Mouse (Mus musculus): ENCODE results near the gene Lasp1. TPM values are rescaled to one million over a fixed set of nuclear protein-coding genes. Genes with fewer than 3 reads are reported as not detected.

Gene Lasp1
- polyA plus RNA-seq, 1 experiment, result 167 TPM

DNA sequence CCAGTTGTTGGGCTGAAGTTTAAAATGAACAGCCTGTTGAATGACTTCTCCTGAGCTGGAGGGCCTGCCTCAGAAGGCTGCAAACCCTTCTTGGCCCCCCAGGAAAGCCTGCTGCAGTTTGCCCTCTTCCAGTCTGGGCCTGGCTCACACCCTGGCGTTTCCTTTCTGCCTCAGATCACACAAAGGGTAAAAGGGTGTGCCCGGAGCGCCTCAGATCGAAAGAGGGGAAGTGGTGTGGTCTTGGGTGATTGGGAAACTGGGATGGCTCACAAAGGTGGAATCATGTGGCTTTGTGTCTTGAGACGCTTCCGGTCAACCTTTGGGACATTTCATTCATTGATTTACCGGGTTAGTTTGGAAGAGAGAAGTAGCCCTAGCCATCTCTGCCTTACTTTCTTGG, 27.6 kb downstream of the Lasp1 start:
- peak overlapping the region; percentile 98 for H3K27ac ChIP-seq (ENCODE audit: control insufficient read depth, insufficient read depth, low read length)
- 27% methylated on average over 7 of the region's 7 CpGs for WGBS
- H3K4me3 ChIP-seq (ENCODE audit: control insufficient read depth, insufficient read depth, low read length), result no peak overlapping the region
- H3K36me3 ChIP-seq (ENCODE audit: control insufficient read depth, insufficient read depth, low read length), result no peaks in the 10 kb centered on the region; the same call in 1 of the 2 replicates
- TF ChIP-seq CTCF (IDR thresholded peaks at IDR 0.05; ENCODE audit: borderline replicate concordance, control insufficient read depth, extremely low read depth, insufficient read depth, low read length, poor library complexity) (no peak), POLR2A (IDR thresholded peaks at IDR 0.05; ENCODE audit: control insufficient read depth, extremely low read depth, insufficient read depth, low read length, poor library complexity) (no peak)
- H3K27me3 ChIP-seq (ENCODE audit: control insufficient read depth, insufficient read depth, low read length), result no peaks in the 10 kb centered on the region
- DNase-seq, result no peak
- H3K4me1 ChIP-seq (replicated peaks; ENCODE audit: control insufficient read depth, insufficient read depth, low read length), result peaks cover 51% of the 10 kb centered on the region

DNA sequence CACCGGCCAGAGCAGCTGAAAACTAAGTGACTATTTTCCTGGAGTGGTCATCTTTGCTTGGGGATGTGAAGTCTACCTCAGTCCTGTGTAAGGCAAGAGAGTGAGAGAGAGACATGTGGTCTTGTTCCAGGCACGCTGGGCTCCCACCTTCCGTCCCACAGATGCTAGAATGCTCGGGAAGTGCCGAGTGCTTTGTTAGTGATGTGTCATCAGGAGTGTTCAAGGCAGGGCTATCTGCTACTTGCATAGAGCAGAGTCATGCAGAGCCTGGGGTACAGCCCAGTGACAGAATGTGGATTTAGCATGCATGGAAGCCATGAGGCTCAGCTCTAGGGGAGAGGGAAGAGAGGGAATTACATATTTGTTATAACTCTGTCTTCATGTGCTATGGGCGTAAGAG, 28.9 kb downstream of the Lasp1 start:
- H3K27ac ChIP-seq (ENCODE audit: control insufficient read depth, insufficient read depth, low read length), result no peak overlapping the region
- 96% methylated on average over 6 of the region's 6 CpGs for WGBS
- no peaks in the 10 kb centered on the region; the same call in 1 of the 2 replicates for H3K36me3 ChIP-seq (ENCODE audit: control insufficient read depth, insufficient read depth, low read length)
- H3K4me1 ChIP-seq (replicated peaks; ENCODE audit: control insufficient read depth, insufficient read depth, low read length), result peaks cover 49% of the 10 kb centered on the region
- TF ChIP-seq POLR2A (IDR thresholded peaks at IDR 0.05; ENCODE audit: control insufficient read depth, extremely low read depth, insufficient read depth, low read length, poor library complexity), result no peak
- TF ChIP-seq CTCF (IDR thresholded peaks at IDR 0.05; ENCODE audit: borderline replicate concordance, control insufficient read depth, extremely low read depth, insufficient read depth, low read length, poor library complexity), result no peak
- no peak overlapping the region for H3K4me3 ChIP-seq (ENCODE audit: control insufficient read depth, insufficient read depth, low read length)
- H3K27me3 ChIP-seq (ENCODE audit: control insufficient read depth, insufficient read depth, low read length), result no peaks in the 10 kb centered on the region
- no peak for DNase-seq

DNA sequence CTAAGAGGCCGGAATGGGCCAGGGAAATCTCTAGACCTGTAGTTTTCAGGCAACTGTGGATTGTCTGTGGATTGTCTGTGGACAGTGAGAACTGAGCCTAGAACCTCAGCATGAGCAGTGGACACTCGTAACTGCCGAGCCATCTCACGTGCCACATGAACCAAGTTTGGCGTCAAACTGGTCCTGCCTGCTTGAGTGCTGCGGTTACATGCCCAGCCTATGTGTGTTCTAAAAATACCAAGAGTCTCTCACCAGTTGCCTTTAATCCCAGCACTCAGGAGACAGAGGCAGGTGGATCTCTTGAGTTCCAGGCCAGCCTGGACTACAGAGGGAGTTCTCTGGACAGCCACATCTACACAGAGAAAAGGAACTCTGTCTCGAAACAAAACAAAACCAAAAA, 30.6 kb downstream of the Lasp1 start:
- no peak for DNase-seq
- H3K4me1 ChIP-seq (replicated peaks; ENCODE audit: control insufficient read depth, insufficient read depth, low read length), result peaks cover 44% of the 10 kb centered on the region
- no peak overlapping the region for H3K4me3 ChIP-seq (ENCODE audit: control insufficient read depth, insufficient read depth, low read length)
- WGBS, result 36% methylated on average over 7 of the region's 7 CpGs
- H3K27me3 ChIP-seq (ENCODE audit: control insufficient read depth, insufficient read depth, low read length), result no peaks in the 10 kb centered on the region
- peaks cover 8% of the 10 kb centered on the region for H3K36me3 ChIP-seq (ENCODE audit: control insufficient read depth, insufficient read depth, low read length)
- no peak for TF ChIP-seq CTCF (IDR thresholded peaks at IDR 0.05; ENCODE audit: borderline replicate concordance, control insufficient read depth, extremely low read depth, insufficient read depth, low read length, poor library complexity)
- TF ChIP-seq POLR2A (IDR thresholded peaks at IDR 0.05; ENCODE audit: control insufficient read depth, extremely low read depth, insufficient read depth, low read length, poor library complexity), result no peak
- H3K27ac ChIP-seq (ENCODE audit: control insufficient read depth, insufficient read depth, low read length), result no peak overlapping the region

DNA sequence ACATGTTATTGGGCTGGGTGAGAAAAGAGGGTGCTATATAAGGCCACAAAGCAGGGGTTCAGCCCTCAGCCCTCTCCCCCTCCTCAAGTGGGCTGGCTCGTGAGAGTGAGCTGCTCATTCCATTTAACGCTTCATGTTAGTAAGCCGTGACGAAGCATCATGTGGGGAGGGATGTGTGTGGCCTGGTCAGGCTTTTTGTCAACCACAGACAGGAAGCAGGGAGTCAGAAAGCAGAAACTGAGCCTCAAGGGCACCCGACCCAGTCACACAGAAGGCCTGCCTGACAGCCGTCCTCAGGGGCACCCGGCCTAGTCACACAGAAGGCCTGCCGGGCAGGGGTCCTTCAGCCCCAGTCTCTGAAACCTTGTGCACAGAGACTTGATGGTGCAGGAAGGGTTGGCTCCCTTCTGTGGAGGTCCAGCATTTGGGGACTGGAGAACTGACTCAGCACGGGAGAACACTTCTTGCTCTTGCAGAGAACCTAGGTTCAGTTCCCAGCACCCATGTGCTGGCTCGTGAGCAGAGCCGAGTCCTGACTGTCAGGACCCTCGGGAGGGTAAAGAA, 31.2 kb downstream of the Lasp1 start:
- Histone ChIP-seq H3K36me3 (ENCODE audit: control insufficient read depth, insufficient read depth, low read length) (peaks cover 13% of the 10 kb centered on the region), H3K4me3 (ENCODE audit: control insufficient read depth, insufficient read depth, low read length) (no peak overlapping the region), H3K4me1 (replicated peaks; ENCODE audit: control insufficient read depth, insufficient read depth, low read length) (peaks cover 38% of the 10 kb centered on the region), H3K27ac (ENCODE audit: control insufficient read depth, insufficient read depth, low read length) (no peak overlapping the region), H3K27me3 (ENCODE audit: control insufficient read depth, insufficient read depth, low read length) (no peaks in the 10 kb centered on the region)
- 39% methylated on average over 12 of the region's 12 CpGs for WGBS
- TF ChIP-seq CTCF (IDR thresholded peaks at IDR 0.05; ENCODE audit: borderline replicate concordance, control insufficient read depth, extremely low read depth, insufficient read depth, low read length, poor library complexity) (no peak), POLR2A (IDR thresholded peaks at IDR 0.05; ENCODE audit: control insufficient read depth, extremely low read depth, insufficient read depth, low read length, poor library complexity) (no peak)
- no peak for DNase-seq

DNA sequence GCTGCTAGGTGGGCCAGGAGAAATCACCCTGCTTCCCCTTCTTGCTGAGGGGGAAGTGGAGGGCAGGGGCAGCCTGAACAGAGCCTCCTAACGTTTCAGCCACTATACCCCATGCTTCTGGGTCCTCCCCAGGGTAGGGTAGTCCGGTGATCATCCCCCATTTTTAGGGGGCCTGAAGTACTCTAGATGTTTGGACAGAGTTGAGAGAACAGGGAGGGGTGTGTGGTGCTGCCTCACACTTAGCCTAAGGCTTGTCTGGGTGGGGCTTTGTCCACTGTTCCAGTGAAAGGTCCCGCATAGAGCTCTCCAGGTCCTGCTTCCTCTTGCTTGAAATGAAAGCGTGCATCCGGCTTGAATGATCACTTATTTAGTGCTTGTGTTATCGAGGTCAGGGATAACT, 31.7 kb downstream of the Lasp1 start:
- TF ChIP-seq CTCF (IDR thresholded peaks at IDR 0.05; ENCODE audit: borderline replicate concordance, control insufficient read depth, extremely low read depth, insufficient read depth, low read length, poor library complexity), result no peak
- no peak for TF ChIP-seq POLR2A (IDR thresholded peaks at IDR 0.05; ENCODE audit: control insufficient read depth, extremely low read depth, insufficient read depth, low read length, poor library complexity)
- Histone ChIP-seq H3K36me3 (ENCODE audit: control insufficient read depth, insufficient read depth, low read length) (peaks cover 13% of the 10 kb centered on the region), H3K27me3 (ENCODE audit: control insufficient read depth, insufficient read depth, low read length) (no peaks in the 10 kb centered on the region), H3K4me3 (ENCODE audit: control insufficient read depth, insufficient read depth, low read length) (no peak overlapping the region), H3K27ac (ENCODE audit: control insufficient read depth, insufficient read depth, low read length) (no peak overlapping the region), H3K4me1 (replicated peaks; ENCODE audit: control insufficient read depth, insufficient read depth, low read length) (peaks cover 33% of the 10 kb centered on the region)
- WGBS, result 70% methylated on average over 6 of the region's 6 CpGs
- no peak for DNase-seq

DNA sequence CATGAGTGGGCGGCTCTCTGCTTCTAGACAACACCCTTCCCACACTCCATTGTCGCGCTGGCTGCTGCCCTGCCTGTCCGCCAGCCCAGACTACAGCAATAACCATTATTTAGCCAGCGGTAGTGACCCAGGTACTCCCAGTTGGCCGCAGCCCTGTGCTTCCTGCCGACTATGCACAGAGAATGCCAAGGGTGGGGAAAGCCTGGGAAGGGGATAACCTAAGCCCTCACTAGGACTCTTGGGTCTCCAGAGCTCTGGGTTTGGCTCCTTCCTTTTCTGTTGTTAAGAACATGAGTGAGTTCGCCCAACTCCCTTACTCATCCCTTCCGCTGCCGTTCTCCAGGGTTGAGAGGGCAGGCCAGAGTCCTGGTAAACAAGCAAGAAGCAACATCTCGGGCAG, 33.2 kb downstream of the Lasp1 start:
- DNase-seq, result no peak
- Histone ChIP-seq H3K27ac (ENCODE audit: control insufficient read depth, insufficient read depth, low read length) (no peak overlapping the region), H3K36me3 (ENCODE audit: control insufficient read depth, insufficient read depth, low read length) (peaks cover 13% of the 10 kb centered on the region), H3K4me3 (ENCODE audit: control insufficient read depth, insufficient read depth, low read length) (no peak overlapping the region), H3K4me1 (replicated peaks; ENCODE audit: control insufficient read depth, insufficient read depth, low read length) (peaks cover 32% of the 10 kb centered on the region), H3K27me3 (ENCODE audit: control insufficient read depth, insufficient read depth, low read length) (no peaks in the 10 kb centered on the region)
- no peak for TF ChIP-seq POLR2A (IDR thresholded peaks at IDR 0.05; ENCODE audit: control insufficient read depth, extremely low read depth, insufficient read depth, low read length, poor library complexity)
- no peak for TF ChIP-seq CTCF (IDR thresholded peaks at IDR 0.05; ENCODE audit: borderline replicate concordance, control insufficient read depth, extremely low read depth, insufficient read depth, low read length, poor library complexity)
- 93% methylated on average over 11 of the region's 11 CpGs for WGBS

DNA sequence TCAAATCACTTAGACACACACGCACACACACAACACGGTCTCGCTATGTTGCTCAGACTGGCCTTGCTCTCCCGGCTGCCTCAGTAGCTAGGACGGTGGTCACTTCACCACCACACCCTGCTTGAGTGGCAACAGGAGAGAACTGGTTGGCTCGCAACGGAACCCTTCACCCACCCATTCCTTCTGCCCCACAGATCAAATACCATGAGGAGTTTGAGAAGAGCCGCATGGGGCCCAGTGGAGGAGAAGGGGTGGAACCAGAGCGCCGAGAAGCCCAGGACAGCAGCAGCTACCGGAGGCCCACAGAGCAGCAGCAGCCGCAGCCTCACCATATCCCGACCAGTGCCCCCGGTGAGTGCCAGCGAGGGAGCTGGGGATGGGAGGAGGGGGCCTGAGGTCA, 34.6 kb downstream of the Lasp1 start:
- TF ChIP-seq POLR2A (IDR thresholded peaks at IDR 0.05; ENCODE audit: control insufficient read depth, extremely low read depth, insufficient read depth, low read length, poor library complexity) (no peak), CTCF (IDR thresholded peaks at IDR 0.05; ENCODE audit: borderline replicate concordance, control insufficient read depth, extremely low read depth, insufficient read depth, low read length, poor library complexity) (no peak)
- no peak overlapping the region for H3K27ac ChIP-seq (ENCODE audit: control insufficient read depth, insufficient read depth, low read length)
- 98% methylated on average over 15 of the region's 15 CpGs for WGBS
- peaks cover 39% of the 10 kb centered on the region for H3K4me1 ChIP-seq (replicated peaks; ENCODE audit: control insufficient read depth, insufficient read depth, low read length)
- H3K27me3 ChIP-seq (ENCODE audit: control insufficient read depth, insufficient read depth, low read length), result no peaks in the 10 kb centered on the region
- H3K36me3 ChIP-seq (ENCODE audit: control insufficient read depth, insufficient read depth, low read length), result peaks cover 13% of the 10 kb centered on the region
- DNase-seq, result no peak
- no peak overlapping the region for H3K4me3 ChIP-seq (ENCODE audit: control insufficient read depth, insufficient read depth, low read length)

All from thymus, adult 2 months (tissue).